Mouse (Mus musculus) adrenal gland (tissue): Measurements from ENCODE around the gene Clgn.

ENCODE experiments used
- intact Hi-C: fragments of 180-260 bp; cut with DNase I; formaldehyde crosslinking; loops from one replicate; pipeline ENCODE4 v1.15.1; 2025
- long read RNA-seq, 2 experiments: library from polyadenylated mRNA; unstranded; transcript quantifications; one replicate each; pipeline ENCODE4 v2.0.0; 2020; ENCODE audit warnings: borderline replicate concordance in 1 of 2; ENCODE audit not compliant: insufficient replicate concordance in 1 of 2

Gene Clgn
- long read RNA-seq, experiment 1, result 0 reads
- long read RNA-seq, experiment 2, result 0 reads

DNA sequence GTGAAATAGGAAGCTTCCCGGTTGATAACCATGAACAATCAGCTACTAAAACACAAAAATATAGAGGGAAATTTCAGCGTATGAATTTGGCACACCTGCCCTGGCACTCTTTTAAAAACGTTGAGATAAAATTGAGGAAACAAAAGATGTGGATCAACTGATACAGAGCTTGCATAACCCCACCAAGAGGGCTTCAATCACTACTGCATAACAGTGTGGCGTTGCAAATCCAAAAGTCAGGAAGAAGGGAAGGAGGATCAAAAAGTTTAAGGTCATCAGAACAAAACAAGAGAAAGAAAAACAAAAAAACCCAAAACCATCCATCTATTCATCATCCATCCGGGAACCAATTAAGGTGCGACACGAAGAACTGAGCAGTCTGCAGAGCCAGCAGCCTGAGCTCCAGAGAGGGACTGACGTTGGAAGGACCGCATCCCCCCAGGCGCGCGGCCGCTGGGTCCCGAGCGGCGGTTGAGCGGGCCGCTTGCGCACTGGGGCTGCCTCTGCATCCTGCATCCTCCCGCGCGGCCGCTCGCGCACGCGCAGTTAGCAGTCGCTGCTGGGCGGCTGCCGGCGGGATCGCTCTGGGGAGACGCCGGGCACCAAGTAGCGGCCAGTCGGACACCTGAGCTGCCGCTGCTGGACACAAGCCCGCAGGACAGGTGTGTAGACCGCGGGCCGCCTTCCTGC is at the start of gene Clgn:
Clgn (plus strand) TSS at position 552 of the 690 bp plus-strand sequence.
- intact Hi-C loops, result no loop called here

DNA sequence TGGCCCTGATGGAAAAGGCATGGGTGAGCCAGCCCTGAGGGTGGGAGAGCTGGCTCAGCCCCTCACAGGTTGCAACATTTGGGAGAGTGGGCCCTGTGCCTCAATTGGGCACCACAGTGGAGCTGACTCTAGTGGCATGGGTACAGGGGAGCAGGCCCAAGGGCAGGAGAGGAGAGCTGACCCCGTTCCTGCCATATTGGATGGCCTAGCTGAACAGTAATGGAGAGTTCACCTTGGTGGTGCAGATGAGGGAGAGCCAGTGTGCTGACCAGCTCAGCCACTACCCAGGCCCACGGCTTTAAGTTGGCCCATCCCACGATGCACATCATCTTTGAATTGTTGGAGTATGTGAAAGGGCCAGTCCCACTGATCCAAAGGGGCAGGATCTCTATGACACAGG is 47.6 kb upstream of the Clgn start:
- intact Hi-C loops, result loop anchor here (1.0 to 5.0 kb wide), 2 partner anchors 82 to 240 kb away; no protein-coding TSS in a partner anchor

DNA sequence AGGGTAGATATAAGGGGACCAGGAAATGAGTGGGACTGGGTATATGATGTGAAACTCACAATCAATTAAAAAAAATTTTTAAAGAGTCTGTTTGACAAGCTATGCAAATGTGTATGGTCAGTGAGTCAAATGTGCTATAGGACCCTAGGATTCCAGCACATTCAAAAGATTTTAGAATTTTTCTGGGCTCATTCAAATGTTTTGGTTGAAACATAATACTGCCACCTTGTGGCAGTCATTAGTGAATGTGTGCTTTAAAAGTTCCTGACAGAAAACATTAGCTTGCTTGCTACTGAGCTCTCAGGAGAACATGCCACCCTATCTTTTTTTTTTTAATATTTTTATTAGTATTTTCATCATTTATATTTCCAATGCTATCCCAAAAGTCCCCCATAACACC is 47.0 kb upstream of the Clgn start:
- intact Hi-C loops, result loop anchor here (1.0 to 5.0 kb wide), 2 partner anchors 82 to 240 kb away; no protein-coding TSS in a partner anchor

DNA sequence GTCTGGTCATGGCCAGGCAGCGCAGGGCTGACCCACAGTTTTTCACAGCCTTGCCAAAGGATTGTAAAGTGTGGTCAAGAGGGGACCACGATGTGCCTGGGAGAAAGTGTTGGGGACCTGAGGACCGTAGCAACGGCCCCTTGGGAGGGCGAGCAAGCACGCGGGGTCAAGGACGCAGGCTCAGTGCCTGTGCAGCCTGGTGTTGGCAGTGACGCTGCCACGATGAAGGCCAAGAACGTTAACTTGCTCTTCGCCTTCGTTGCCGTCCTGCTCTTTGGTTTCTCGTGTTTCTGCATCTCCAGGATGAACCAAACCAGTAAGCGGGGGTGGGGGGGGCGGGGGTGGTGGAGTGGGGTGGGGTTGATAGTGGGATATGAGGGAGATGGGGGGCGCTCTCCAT is 41.4 kb upstream of the Clgn start, which contains the start of gene Mgat4d:
Mgat4d (plus strand) TSS at position 209 of the 400 bp plus-strand sequence.
- intact Hi-C loops, result no loop called here

DNA sequence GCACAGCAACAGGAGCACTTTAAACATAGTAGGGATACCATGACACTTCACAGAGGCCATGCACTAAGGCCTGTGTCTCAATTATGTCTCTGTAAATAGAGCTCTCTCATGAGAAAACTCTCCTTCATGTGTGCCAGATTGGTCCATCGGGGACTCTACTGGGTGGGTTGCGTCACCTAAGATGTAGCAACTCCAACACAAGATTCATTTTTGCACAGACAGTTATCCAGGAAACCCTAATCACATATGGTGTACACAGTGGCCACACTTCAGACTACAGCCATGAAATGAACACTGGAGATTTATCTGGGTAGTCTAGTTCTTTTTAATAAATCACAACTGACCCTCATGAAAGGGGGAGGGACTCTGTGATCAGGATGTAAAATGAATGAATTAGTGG is 38.4 kb upstream of the Clgn start:
- intact Hi-C loops, result no loop called here

DNA sequence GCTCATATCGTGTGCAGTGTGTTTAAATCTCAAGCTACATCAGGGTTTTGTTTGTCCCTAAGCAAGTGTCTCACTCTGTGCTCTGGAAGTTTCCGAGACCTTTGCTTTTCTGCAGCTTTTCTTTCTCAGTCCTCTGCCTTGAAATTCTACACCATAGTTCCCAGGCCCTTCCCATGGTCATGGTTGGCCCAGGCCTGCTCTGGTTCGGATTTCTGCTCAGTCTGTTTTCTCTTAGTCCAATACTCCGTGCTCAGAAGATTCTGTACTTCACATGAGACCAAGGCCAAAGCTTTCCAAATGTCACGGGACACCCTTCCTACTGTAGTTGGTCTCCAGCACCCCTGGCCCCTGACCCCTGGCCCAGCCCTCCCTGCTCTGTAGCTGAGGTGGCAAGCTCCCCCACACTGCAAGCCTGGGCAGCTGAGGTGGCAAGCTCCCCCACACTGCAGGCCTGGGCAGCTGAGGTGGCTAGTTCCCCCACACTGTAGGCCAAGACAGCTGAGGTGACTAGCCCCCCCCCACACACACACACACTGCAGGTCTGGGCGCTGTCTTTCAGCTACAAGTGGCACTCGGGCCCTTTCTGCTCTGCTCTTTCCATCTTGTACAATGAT is 26.4 kb upstream of the Clgn start:
- intact Hi-C loops, result no loop called here

DNA sequence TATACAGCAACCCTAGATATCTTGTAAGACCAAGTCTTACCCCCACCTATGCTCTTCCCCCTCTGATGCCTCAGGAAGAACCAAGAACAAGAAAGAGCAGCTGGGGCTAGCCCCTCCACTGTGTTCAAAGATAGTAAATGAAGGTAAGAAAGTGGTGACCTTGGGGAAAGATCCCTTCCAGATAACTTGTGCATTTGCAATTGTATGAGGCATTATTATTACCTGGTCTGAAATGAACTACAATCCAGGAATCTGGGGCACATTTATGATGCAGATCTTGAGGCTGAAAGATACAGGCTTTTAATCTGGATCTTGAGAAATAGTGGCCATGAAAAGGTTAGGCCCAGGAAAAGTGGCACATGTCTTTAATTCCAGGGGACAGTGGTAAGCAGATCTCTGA is 12.4 kb upstream of the Clgn start:
- intact Hi-C loops, result no loop called here

DNA sequence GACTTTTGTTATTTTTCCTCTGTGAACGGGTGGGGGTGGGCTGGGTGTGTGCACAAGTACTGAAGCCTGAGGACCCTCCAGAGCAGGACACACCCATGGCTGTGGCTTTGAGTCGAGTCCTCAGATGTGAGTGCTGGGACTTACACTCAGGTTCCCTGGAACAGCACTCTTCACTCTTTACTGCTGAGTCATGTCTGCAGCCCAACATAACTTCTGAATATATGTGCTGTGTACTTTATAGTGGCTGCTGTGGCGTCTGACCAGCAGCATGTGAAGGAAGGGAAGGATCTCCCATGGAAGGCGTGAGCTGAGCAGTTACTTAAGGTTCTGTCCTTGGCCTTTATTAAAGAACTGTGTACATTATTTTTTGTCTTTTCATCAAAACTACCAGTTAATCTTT is 9.5 kb upstream of the Clgn start:
- intact Hi-C loops, result no loop called here

DNA sequence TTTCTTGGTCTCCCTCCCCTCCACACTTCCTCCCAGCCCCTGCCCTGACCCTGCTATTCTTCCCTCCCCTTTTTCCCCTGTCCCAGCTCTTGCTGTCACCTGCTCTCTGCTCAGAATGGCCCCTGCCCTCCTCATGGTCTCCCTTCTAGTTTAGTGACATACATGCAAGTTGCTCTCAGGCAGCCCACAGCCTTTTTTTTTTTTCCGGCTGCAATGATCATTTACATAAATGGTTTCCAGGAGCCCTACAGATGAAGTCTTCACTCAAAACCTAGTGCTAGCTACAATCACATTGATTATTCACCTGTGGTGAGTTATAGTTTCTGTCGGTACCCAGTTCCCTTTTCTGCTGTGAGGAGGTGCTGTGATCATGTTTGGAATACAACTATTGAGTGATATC is 8.7 kb upstream of the Clgn start:
- intact Hi-C loops, result no loop called here

DNA sequence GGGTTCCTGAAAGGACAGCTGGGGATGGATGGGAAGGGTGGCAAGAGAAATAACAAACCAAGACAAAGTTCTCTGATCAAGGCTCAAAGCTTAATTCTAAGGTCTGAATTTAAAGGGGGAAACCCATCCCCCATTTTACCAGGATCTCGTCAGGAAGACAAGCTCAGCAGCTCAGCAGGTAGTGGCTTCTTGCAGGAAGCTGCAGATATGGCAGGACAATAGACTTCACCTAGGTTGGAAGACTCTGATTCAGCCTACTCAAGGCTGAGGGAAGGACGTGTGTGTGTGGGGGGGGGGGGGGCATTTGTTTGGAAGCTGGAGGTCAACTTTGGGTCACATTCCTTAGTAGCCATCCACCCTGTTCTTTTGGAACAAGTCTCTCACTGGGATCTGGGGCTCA is 6.8 kb upstream of the Clgn start:
- intact Hi-C loops, result no loop called here

DNA sequence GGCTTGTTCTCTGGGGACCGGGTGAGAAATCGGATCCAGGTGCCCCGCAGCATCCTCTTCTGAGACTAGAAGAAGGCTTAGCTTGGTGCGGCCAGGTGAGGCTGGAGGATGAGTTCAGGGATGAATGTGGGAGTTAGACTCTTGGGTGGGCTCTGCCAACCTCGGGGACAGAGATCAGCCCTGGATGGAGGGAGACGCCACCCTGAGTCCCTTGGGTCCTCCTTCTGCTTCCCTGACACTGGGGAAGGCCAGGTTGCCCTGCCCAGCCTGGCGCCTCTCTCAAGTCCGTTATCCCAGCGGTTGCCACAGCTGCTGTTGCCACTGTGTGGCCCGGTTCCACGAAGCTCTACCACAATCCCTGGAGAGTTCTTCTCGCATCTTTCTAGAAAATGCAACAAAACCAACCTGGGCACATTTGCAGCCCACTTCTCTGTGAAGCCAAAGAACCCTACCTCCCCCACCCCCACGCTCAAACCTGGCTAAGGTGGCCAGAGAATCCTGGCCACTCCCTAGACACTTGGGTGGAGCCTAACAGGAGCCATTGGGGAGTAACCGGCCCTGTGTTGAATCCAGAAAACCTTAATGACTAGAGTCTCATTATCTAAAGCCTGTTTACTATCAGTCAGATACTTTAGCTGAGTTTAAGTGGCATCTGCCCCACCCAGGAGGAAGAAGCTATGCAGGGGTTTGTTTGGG is 487 bp downstream of the Clgn start:
- intact Hi-C loops, result no loop called here

DNA sequence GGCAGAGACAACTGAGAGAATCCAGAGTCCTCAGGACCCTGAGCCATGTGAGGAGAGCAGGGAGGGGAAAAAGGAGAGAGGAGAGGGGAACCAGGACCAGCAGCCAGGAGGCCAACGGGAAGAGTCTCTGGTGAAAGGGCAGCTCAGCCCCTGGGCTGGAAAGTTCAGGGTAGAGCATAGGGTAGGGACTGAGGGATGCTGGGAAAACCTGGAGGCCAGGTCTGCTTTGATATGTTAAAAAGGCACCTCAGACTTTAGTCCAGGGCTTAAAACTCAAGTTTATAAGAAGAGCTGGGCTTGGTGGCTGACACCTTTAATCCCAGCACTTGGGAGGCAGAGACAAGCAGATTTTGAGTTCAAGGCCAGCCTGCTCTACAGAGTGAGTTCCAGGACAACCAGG is 2.9 kb downstream of the Clgn start:
- intact Hi-C loops, result no loop called here

DNA sequence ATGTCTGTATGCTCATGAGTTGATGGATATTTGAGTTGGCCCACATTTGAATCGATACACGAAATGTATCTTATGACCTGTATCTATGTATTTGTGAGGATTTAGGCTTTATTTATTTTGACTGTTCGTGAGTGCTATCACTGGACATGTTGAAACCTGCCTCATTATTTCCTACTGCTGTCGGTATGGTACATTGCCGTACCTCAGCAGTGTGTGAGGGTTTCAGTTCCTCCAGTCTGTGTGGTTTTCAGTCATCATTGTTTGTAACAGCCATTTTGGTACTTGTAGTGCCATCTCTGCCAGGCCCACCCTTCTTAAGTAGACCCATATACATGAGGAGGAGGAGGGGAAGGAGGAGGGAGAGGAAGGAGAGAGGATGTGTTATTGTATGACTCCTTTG is 4.7 kb downstream of the Clgn start:
- intact Hi-C loops, result no loop called here

DNA sequence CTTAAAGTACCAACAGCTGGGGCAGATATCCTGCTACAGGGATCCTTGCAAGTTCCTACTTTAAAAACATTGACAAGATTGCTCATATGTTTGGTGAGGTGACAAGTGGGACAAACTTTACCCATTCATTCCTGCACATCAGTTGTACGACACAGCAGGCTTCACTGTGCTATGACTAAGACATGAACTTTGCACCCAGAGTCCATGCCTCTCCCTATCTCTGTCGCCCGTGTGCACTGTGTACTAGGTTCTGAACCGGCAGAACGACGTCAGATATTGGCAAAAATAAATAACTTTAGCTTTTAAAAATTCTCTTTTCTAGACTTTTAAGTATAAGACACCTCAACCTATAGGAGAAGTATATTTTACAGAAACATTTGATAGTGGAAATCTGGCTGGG is 7.0 kb downstream of the Clgn start:
- intact Hi-C loops, result no loop called here

DNA sequence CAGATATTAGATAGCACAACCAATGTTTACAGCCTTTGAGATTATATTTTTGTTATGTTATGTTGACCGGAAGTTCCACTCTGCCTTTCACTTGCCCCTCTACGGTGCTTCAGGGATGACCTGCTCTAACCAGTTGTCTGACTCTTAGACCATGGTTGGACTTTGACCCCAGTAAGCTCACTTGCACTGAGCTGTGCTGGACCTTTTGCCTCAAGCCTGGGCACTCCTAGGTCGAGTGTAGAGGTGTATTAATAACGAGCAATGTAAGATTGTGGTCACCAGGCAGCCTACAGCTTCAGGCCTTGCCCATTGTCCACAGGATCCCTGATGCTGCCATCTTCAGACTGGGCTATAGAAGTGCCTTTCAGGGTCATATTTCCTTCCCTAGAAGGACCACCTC is 8.1 kb downstream of the Clgn start:
- intact Hi-C loops, result no loop called here

DNA sequence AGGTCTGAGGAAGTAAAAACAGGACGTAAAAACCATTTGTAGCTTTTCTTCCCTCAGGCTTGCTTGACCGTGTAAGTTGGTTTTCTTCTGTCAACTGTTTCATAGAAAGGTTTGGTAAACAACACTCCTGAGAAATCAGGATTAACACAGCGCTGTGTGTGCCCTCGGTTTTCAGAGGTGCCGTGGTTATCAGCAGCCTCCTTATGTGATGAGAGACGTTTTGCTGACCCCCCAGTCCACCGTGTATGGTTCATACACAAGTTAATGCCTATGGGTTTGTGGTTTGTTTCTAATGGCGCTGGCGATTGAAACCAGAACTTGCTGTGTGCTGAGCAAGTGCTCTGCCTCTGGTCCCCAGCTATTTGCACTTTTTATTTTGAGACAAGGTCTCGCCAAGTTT is 15.9 kb downstream of the Clgn start:
- intact Hi-C loops, result no loop called here

DNA sequence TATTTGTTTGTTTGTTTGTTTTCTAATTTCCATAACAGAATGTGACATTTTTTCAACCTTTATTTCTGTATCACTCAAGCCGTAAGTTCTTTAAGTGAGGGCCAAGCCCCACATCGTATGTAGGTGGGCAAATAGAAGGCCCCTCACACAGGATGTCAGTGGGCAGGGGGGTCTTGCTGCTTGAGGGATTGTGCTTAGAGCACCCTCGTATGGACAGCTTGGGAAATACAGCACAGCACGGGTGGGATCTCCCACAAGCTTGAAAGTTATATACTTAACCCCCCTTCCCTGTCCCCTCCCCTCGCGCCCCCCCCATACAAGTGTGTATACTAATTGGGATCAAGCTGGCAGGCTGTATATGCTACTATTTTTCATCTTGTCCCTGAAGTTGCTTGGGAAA is 17.2 kb downstream of the Clgn start:
- intact Hi-C loops, result no loop called here

DNA sequence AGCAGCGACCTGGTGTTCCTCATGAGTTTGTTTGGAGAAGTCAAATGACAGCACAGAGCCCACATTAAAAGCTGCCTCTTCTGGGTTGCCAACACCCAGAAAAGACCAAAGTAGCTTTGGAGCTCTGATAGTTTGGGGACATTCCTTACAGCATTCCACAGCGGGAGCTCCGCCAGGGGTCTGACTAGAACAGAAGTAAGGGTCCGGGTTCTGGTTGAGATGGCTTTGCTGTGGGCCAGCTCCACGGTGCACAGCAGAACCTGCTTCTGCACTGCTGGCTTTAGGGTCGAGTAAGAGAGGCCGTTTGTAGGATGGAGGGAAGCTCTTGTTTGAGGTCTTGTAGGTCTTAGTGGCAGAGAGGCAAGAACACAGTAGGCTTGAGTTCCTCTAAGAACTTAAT is 18.8 kb downstream of the Clgn start:
- intact Hi-C loops, result no loop called here

DNA sequence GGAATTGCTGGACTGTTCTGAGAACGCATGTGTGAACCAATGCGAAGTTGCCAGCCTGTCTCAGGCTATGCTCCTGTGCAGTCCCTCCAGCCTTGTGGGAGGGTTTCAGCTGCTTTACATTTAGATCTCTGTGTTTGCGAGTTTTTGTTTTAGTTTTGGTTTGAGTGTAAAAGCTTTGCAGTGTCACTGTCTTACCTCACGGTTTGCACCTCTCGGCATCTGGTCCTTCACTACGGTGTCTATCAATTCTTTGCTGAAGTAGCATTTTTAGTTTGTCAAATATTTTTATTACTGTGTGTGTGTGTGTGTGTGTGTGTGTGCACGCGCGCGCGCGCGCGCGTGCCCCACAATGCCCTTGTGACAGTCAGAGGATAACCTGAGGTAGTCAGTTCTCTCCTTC is 27.2 kb downstream of the Clgn start:
- intact Hi-C loops, result no loop called here

DNA sequence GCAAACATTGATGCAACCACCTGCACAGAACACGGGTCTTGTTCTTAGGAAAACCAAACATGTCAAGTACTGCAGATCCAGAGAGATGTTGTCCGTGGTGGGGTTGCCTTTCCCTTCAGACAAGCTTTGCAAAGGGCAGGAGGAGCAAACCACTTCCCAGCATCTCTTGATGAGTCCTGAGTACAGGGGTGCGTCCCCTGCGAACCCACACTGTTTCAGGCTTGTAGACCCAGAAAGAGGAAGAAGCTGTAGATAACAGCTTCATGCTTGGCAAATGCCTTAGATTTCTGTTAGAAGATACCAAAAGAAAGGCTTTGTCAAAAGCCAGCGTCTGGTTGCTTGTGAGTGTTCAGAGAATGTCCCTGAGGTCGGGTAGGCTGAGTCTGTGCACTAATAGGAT is 28.3 kb downstream of the Clgn start:
- intact Hi-C loops, result no loop called here

DNA sequence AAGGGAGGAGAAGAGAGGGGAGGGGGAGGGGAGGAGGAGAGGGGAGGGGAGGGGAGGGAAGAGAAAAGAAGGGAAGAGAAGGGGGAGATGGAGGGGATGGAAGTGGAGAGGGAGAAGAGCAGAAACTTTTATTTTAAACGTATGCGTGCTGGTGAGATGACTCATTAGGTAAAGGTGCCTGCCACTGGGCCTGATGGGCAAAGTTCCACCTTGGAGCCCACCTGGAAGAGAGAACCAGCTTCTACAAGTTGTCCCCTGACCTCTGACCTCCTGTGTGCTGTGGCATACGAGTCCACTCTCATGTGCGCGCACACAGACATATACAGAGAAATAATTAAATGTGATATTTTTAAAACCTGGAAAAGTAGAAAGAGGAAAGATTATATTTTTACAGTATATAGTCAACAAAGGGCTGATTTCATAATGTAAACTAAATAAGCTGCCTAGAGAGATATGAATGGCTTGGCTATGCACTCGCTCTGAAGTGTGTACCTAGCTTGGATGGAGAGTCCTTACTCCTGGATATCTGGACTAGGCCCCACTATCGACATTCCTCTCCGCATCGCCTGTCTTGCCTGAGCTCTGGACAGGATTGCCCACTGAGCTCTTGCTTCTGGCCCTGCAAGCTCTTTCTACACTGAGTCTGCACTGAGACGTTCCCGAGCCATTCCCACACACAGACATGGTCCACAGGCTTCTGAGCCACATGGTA is 29.3 kb downstream of the Clgn start:
- intact Hi-C loops, result no loop called here

DNA sequence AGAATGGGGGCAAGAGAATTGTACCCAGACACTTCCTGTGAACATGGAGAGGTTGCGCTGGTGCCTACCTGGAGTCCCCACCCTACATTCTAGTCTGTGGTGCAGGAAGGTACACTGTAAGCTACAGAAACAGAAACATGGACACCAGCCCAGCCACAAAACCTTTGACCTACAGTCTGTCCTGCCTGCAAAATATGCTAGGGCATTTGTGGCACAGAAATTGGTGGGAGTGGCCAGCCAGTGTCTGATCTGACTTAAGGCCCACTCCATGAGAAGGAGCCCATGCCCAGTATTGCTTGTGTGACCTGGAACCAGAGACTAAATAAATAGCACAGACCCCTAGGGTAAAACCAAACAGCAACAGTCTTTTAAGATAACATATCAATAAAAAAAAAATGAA is 31.7 kb downstream of the Clgn start:
- intact Hi-C loops, result no loop called here
